Mouse (Mus musculus) lung, postnatal 36 days (tissue): ENCODE data around the gene Agmat.

ENCODE experiments used
- DNase-seq: peaks from one replicate; pipeline ENCODE4 v3.0.0; 2022; ENCODE audit warnings: mixed read lengths

Gene Agmat

DNA sequence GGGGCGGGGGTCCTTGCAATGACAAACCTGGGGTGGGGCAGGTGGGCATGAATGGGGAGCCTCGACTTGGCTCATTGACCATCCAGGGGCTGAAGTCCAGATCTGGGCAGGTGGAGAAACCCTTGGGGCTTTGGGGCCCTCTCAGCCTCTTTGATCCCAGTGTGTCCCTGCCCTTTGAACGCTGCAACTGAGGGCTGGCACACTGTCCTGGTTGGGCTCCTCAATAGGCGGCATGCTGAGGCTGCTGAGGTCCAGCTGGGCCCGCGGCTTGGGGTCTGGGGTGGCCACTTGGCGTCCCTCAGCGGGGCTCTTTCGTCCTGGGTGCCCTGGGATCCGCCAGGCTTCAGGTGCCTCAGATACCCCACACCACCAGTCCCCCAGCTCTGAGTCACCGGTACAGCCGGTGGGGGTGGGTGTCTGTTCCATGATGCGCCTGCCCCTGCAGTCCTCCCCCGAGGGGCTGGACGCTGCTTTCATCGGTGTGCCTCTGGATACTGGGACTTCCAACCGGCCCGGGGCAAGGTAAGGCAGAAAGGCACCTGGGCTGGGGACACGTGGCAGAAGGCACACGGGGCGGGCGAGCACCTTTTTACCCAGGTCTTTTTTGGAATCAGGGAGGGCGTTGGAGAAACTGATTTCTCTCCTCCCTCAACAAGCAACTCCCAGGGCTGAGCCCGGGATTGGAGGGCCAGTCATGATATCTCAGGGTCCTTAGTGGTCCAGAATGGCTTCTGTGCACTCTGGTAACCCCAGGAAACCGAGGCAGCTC is at the start of gene Agmat:
Gene Agmat, plus strand, starts transcription at position 95 of the 769 bp plus-strand sequence.
- DNase-seq: no peak

DNA sequence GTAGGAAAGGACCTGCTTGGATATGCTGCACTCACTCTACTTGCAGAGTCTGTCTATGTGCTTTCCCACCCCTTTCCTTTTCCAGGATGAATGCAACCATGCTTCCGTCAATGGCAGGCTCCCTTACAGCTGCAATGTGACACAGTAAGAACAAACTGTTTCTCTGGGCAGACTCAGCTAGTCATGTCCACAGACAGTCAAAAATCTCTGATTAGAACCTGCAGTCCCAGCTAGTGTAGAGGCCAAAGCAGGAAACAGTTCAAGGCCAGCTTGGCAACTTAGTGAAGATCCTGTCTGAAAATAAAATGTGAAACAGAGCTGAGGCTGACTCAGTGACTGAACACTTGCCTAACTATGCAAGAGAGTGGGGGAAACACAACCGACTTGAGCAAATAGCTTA is 41.8 kb upstream of the Agmat start:
- peak; percentile 22 for DNase-seq

DNA sequence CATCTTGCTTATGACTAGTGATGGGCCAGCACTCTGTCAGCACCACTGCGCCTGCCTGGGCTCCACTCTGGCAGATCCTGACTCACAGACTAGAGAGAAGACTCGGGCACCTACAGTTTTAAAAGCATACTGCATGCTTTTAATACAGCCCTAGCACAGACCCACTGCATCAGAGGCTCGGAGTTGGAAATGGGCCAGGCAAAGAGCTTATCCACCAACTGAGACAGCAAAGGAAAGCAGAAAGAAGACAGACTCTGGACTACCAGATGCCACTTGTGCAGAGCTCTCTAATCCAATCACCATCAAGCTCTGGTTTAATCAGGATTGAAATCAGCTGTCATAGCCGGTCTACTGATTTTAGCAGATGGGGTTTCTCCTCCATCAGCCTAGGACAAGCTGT is 41.1 kb upstream of the Agmat start:
- DNase-seq: peak; percentile 35

DNA sequence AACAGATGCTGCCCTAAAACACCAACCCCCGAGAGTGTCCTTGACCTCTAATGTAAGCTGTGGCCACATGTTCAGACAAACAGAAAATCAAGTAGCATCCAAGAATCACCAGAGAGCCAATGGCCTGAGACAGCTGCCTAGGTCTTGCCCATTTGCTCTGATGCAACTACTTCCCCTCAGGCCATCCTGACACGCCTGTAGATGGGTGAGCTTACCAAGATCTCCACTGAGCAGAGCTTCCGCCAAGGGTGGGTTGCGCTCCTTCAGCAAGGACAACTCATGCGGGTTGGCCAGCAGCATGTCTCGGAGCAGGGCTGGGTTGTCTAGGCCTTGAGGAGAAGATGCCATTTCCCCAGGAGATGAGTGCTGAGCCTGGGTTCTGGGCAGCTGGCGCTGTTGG is 38.5 kb upstream of the Agmat start:
- peak; percentile 36 for DNase-seq

DNA sequence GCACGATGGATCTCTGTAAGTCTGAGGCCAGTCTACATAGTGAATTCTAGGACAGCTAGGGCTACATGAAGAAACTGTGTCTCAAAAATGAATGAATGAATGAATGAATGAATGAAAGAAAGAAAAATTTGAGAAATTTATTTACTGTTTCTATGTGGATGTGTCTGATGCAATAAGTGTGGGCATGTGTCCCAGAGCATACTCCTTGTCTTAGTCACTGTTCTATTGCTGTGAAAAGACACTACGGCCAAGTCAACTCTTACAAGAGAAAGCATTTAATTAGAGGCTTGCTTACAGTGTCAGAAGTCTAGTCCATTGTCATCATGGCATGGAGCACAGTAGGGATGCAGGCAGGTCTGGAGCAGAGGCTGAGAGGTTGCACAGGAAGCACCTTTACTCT is 37.5 kb upstream of the Agmat start:
- DNase-seq: peak; percentile 34

DNA sequence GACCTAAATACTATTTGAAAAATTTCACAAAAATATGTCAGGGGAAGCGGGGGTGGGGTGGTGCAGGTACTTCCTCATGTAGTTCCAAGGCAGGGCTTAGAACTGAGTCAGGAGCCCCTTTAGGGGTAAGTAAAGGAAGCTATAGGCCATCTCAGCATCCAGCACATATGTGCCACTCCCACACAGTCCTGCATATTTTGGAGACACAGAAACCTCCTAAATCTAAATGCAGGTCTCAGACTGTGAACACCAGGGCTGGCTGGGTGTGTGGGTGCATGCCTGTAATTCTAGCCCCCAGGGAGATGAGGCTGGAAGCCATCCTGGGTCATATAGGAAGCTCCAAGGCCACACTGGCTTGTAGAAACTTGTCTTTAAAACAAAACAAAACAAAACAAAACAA is 35.2 kb upstream of the Agmat start:
- no peak for DNase-seq

DNA sequence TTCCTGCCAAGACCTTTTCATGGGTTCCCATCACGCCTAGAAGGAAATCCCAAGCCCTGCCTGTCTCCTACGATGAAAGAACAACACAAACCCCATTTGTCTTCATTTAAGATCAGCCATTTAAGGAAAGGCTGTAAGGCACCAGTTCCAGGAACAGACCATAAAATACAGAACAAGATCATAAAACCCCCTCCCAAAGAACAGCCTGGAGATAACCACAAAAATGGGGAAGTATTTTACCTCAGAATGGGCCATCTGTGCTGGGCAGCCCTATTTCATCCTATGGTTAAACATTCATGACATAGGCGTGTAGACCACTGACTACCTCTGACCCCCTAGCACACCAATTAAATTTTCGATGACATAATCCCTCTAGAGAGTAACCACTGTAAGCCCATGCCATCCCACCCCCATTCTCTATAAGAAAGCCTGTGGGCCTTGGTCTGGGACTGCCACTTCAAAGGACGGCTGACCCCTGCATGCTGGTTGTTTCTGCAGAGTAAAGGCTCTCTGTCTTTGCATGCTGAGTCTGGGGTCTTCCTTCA is 32.8 kb upstream of the Agmat start:
- peak; percentile 33 for DNase-seq

DNA sequence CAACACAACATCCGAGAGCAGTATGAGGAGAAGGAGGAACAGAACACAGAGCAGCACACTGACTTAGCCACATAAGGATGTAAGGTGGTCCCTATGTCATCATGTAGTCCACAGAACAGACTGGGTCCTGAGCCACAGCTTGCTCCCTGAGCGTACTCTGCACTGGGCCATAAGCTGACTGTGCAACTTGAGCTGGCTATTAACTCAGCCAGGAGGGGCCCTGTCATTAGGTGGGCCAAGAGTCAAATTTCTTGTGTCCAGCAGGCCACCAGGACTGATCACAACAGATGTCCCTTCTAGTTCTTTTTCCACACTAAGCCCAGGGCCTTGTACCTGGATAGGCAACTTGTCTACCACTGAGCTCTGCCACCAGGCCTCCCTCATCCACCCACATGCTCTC is 31.4 kb upstream of the Agmat start:
- no peak for DNase-seq

DNA sequence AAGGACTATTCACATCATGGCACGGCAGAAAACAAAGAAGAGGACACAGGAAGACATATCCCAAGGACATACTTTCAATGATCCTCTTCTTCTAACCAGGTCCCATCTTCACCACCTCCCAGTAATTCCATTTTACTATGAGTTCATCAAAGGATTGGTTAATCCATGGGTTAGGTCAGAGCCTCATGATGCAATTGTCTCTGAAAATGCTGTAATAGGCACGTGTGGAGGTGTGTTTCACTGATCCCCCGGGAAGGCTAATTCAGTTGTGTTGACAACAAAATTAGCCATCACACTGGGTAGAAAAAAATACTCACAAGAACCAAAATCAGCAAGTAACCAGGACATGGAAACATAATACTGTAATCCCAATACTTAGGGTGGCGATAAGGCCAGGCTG is 28.8 kb upstream of the Agmat start:
- DNase-seq: peak; percentile 24

DNA sequence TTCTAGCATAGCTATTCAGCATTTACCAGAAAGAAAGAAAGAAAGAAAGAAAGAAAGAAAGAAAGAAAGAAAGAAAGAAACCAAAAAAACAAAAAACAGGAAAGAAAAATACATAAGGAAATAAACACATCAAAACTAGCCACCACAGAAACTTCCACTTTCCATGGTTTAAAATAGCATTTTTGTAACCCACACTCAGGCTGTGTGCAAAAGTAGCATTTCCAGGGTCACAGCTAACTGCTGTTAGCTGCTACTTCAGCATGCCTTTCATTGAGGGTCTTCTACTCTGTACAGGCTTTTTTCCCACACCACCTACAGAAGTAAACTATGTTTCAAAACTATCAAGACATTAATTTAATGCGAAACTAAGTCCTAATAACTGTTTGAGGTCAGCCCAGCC is 27.2 kb upstream of the Agmat start:
- DNase-seq: no peak

DNA sequence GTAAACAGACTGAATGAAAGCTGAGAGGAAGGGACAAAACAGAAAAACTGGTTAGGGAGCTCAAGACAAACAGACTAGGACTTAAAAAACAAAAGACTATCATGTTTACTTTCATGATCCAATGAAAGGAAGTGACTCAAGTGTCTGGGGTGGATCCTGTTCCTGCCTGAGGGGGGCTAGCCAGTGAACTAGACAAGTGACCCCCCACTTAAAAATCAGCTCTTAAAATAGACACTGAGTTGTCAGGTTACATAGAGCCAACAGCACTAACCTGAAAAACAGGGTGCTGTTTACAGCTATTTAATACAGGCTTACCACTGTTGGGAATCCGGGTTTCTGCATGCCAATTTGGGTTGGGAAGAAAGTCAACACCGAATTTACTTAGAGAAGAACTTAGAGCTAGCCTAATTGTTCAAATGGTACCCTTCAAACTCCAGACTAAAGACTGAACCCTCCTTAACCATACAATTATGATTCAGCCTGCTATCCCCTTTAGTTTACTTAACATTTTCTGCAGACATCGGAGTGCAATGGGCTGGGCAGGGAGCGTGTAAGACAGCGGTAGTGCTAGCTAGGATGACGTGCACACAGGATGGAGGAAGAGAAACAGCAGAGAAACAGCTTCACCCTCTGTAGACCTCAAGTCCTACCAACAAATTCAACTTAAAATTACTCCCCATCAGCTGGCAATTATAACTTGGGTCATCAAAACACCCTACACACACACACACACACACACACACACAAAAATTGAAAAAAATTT is 25.5 kb upstream of the Agmat start:
- DNase-seq: peak; percentile 52

DNA sequence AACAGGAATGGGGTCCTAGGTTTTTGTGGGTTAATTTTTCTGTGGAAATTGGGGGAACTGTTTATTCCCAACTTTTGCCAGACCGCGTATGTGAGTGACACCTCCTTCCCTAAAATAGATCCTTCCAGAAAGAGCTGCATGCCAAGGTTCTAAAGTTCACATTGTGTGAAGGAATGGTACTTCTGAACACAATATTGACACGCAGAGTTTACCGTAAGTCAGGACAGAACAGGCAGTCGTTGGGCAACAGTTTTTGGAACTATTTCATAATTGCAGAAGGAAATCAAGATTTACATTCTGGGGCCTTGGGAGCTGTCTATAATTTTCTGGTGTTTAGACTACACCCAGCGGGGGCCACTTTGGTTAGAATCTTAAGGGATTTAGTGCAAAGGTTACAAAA is 24.5 kb upstream of the Agmat start:
- DNase-seq: peak; percentile 69

DNA sequence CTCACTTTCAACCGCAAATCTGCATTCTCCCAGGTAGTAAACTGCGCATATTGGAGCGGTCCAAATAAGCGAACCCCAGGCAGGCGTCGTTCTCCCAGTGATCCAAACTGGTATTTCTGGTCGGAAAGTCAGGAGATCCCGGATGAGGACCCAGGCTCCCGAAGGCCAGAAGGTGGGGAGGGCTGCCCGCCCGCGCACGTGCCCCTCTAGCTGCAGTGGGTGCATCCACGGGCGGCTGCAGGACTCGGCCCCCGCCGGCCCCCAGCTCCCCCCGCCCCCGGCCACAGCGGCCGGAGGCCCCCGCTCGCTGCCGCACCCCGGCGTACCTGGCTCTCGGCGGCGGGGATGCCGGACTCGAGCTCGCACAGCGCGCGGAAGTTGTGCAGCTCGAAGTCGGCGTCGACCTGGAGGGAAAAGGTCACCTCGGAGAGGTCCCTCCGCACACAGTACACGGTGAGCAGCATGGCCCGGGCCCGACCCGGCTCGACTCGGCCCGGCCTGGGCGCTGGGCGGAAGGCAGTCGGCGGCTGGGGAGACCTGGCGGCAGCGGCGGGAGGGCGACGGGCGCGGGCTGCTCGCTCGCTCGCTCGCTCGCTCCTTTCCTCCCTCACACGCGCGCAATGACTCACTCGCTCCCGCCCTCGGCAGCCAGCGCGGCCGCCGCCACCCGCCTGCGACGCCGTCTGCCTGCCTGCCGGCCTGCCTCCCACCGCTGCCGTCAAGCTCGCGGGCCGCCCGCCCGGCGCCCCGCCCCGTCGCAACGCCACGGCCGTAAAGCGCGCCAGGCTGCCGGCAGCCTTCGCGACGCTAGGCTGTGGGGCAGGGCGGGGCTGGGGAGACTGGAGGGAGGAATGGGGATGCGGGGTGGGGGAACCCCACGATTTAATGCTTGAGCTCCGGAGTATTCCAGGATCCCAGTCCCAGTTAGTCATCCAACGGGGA is 23.5 kb upstream of the Agmat start, which contains the start of gene Ddi2:
Gene Ddi2, minus strand, starts transcription at position 689 of the 942 bp plus-strand sequence.
- DNase-seq: peak; percentile 94

DNA sequence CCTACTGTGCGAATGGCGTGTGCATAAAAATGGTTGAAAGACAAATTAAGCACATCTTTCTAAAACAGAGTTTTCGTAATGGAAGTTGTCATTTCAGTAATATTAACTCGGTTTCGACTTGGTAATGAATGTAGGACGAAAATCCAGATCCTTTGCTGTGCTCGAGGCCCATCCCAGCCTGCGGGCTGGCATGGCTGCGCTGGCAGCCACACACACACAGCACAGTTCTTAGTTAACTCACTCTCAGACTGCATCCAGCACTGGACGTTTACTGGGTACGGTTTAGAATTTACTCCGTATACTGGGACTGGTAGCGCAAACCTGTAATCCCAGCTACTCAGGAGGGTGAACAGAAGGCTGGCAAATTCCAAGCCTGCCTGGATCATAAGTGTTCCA is 22.8 kb upstream of the Agmat start:
- no peak for DNase-seq

DNA sequence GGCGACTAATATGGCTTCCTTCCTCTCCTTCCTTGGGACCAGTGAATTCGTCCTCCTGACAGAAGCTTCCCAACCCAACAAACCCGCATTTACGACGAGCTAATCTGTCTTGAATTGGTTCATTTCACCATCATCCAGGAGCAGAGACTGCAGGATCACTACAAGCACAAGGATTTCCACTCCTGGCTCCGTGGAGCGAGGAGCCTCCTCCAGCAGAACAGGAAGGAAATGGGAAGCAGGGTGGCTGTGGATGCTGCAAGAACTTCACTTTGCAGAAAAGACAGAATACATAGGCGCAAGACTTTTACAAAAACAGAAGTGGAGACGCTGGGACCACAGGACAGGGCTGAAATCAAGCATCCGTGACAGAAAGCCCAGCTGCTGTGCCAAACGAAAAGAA is 21.9 kb upstream of the Agmat start:
- DNase-seq: peak; percentile 19

DNA sequence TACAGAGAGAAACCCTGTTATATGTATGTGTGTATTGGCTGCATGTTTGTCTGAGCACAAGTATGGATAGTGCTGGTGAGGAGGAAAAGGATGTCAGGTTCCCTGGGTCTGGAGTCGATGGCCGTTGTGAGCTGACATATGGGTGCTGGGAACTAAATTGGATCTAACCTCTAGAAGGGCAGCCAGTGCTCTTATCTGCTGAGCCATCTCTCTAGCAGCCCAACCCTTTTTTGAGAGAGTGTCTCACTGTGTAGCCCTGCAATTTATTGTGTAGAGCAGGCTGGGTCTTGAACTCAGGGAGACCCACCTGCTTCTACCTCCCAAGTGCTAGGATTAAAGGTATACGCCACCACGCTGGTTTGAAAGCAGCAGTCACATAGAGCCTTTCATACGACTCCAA is 21.2 kb upstream of the Agmat start:
- DNase-seq: no peak

DNA sequence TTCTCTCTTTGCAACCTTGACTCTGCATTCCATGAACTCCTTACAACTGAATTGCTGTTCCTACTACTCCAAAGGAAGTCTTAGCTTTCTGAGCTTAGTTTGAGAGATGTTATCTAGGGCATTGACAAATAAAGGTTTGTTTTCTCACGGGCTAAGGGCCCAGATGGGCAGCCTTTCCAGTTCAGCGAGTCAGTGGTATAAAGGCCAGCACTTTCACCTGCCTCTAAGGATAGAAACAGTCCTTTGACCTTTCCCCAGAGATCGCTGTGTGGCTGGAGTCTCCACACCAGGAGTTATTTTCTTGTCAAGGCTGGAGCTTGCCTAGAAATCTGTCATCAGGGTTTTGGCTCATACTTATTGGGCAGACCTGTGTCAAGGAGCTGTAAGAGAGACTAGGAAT is 20.7 kb upstream of the Agmat start:
- peak; percentile 58 for DNase-seq

DNA sequence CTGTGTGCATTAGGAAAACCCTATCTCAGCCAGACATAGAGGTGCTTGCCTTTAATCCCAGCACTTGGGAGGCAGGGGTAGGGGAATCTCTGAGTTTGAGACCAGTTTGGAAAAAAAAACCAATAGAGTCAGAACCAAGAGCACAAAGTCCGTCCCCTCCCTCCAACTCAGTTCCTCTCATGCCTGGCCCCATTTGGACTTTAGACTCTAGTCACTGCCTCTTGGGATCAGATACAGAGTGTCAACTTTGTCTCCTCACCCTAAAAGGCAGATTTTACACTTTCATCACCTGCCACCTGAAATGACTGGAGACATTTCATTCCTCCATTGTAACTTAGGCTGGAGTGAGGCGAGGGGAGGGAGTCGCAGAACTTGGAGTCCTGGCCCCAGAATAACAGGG is 17.2 kb upstream of the Agmat start:
- DNase-seq: no peak

DNA sequence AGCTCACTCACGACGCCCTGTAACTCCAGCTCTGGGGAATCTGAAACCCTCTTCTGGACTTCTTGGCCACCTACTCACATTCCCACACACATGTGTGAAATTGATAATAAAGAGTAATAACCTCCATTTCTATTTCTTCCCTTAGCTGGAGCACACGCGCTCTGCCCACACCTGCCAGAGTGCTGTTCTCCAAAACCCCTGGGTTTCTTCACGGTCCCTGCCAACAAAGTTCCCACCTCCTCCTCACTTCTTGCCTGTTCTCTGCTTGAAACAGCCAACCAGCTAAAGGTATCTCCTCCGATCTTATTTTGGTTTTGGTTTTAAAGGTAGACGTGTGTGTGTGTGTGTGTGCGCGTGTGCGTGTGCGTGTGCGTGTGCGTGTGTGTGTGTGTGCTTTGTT is 16.1 kb upstream of the Agmat start:
- DNase-seq: no peak

DNA sequence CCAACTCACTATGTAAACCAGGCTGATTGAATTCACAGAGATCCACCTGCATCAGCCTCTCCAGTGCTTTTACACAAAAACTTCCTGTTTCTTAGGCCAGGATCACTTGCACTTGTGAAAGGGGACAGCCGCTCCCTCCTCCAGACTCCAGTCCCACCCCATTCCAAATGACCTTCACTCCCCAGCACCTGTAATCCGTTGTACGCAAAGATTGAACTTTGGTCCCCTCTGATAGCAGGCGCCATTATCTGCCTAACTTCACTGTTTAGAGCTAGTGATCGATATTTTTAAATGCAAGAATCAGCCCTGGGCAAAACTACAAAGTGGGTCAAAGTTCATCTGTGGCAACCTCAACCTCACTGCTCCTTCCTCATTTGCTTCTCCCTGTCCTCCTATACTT is 14.7 kb upstream of the Agmat start:
- DNase-seq: no peak

DNA sequence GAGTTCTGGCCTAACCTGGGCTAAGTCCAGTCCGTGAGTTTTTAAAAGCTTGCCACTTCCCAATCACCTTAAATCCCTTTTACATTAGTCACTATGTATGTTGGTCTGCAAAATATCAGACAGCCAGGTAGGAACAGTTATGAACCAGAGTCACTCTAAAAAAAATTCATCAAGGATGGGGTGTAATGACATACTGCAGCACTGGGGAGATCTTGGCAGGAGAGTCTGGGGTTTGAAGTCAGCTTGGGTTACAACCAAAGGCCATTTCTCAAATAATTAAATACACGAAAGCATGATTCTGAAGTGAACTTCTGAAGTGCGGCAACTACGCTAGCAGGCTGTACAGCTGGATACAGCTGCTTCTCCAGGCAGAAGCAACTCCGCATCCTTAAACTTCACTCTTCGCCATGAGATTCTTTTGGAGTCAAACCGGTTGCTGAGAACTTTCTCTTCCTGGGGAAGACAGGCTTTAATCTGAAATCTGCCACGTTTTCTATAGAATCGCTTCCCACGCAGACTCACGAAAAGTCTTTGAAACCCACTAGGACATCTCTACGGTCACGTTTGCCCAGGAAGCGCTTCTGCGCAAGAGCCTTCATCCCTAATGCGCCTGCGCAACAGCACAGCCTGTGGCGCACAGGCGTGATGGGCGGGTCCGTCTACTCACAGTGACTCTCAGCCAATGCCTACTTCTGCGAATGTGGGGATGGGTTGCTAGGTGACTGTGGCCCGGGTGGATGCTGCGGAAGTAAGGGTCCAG is 11.8 kb upstream of the Agmat start:
- DNase-seq: peak; percentile 96

DNA sequence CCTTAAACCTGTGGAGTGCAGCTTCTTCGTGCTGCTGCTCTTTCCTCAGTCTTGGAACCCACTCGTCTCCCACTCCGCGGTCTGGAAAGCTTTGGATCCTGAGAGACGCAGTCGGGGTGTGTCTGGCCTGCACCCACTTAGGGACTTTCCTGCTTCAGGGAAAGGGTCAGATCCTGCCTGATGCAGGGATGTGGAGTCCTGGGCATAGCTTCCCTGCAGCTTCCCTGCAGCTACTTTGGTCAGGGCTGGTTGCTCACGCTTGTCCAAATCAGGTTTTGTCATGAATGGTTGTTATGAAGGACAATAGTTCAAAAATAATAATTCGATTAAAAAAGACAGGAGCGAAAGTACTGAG is 11.3 kb upstream of the Agmat start:
- DNase-seq: no peak
